Mouse (Mus musculus): ENCODE results near the gene Ubap1. TPM values are rescaled to one million over a fixed set of nuclear protein-coding genes. Genes with fewer than 3 reads are reported as not detected.

Ubap1 gene
- 42.1 and 48.8 TPM in 2 replicates for polyA plus RNA-seq (2015; fragmentation: Nextera tagmentation; extraction: Ambion mirVana)

GRCm38 (mm10) chr4:41348584-41349198 lies at the start of gene Ubap1:
Ubap1 (plus strand) TSS chr4:41348996.

GRCm38 (mm10) chr4:41314141-41315129 lies 34.4 kb upstream of the Ubap1 start, which contains the start of gene Dcaf12:
Dcaf12 (minus strand) TSS chr4:41314889.

Other genes with a start within 250 kb of the Ubap1 start
- gene Nol6, start 224.5 kb upstream of the Ubap1 start, polyA plus RNA-seq (2015; fragmentation: Nextera tagmentation; extraction: Ambion mirVana), result 13.0 and 13.2 TPM in 2 replicates
- 69.6 and 75.9 TPM in 2 replicates for gene Ube2r2, start 213.3 kb upstream of the Ubap1 start, polyA plus RNA-seq (2015; fragmentation: Nextera tagmentation; extraction: Ambion mirVana)
- gene Ubap2, start 73.9 kb upstream of the Ubap1 start, polyA plus RNA-seq (2015; fragmentation: Nextera tagmentation; extraction: Ambion mirVana), result 25.4 and 32.7 TPM in 2 replicates
- 41.5 and 43.2 TPM in 2 replicates for gene Dcaf12, start 34.1 kb upstream of the Ubap1 start, polyA plus RNA-seq (2015; fragmentation: Nextera tagmentation; extraction: Ambion mirVana)
- gene Kif24, start 115.9 kb downstream of the Ubap1 start, polyA plus RNA-seq (2015; fragmentation: Nextera tagmentation; extraction: Ambion mirVana), result 0.92 and 1.6 TPM in 2 replicates
- 32.5 and 40.2 TPM in 2 replicates for gene Nudt2, start 116.2 kb downstream of the Ubap1 start, polyA plus RNA-seq (2015; fragmentation: Nextera tagmentation; extraction: Ambion mirVana)
- gene AI464131, start 154.1 kb downstream of the Ubap1 start, polyA plus RNA-seq (2015; fragmentation: Nextera tagmentation; extraction: Ambion mirVana), result 7.5 and 7.8 TPM in 2 replicates
- gene 1110017D15Rik, start 168.3 kb downstream of the Ubap1 start, polyA plus RNA-seq (2015; fragmentation: Nextera tagmentation; extraction: Ambion mirVana), result not detected in 2 replicates
- 2.5 and 3.2 TPM in 2 replicates for gene Fam219a, start 220.5 kb downstream of the Ubap1 start, polyA plus RNA-seq (2015; fragmentation: Nextera tagmentation; extraction: Ambion mirVana)
- 33.2 and 39.3 TPM in 2 replicates for gene Dnaic1, start 220.8 kb downstream of the Ubap1 start, polyA plus RNA-seq (2015; fragmentation: Nextera tagmentation; extraction: Ambion mirVana)

All from urinary bladder, postnatal 0 days (tissue).